ENCODE assay signal across 12 mouse cellular contexts in genomic region chr7:50730951-50731350, GRCm38 (mm10).
DNase-seq lines count a peak whose midpoint lies in the region; ATAC-seq and TF ChIP-seq lines count a peak whose summit lies in the region.
"Had no signal": no experiment of that assay in that cellular context is flagged by ENCODE, and none has a peak within 500 bp of the region (broad histone marks: within the 10 kb centered on the region; RNA-seq: fewer than 3 reads in every experiment).

No protein-coding gene starts in this region.

- peak; percentile 57 for DNase-seq in midbrain, postnatal 0 days (ENCODE audit: low spot score)
- DNase-seq in midbrain, embryonic 11.5 days (ENCODE audit: low spot score, missing footprints): no peak
- peak; percentile 41 for DNase-seq in brain, adult 2 months (ENCODE audit: low read depth, low spot score)
- peak; percentile 46 for DNase-seq in retina, embryonic 14.5 days (ENCODE audit: low spot score)
- DNase-seq in lung, adult 2 months: no peak
- DNase-seq: cerebellum, adult 11-12 months; thymus, postnatal 36 days had no signal

- no peak overlapping the region for H3K27ac ChIP-seq in intestine, postnatal 0 days (ENCODE audit: low read depth, low read length)
- no peak overlapping the region for H3K27ac ChIP-seq in intestine, embryonic 16.5 days (ENCODE audit: low read length)
- no peak overlapping the region for H3K27ac ChIP-seq in midbrain, postnatal 0 days (ENCODE audit: low read depth, low read length)
- H3K27ac ChIP-seq in midbrain, embryonic 11.5 days (ENCODE audit: low read depth, low read length): no peak overlapping the region
- H3K27ac ChIP-seq: hindbrain, embryonic 12.5 days; limb, embryonic 12.5 days had no signal

- no peaks in the 10 kb centered on the region for H3K9me3 ChIP-seq in intestine, postnatal 0 days (ENCODE audit: control insufficient read depth)
- H3K9me3 ChIP-seq in intestine, embryonic 16.5 days (ENCODE audit: control insufficient read depth, low read length): no peaks in the 10 kb centered on the region
- no peaks in the 10 kb centered on the region for H3K9me3 ChIP-seq in midbrain, postnatal 0 days (ENCODE audit: low read length)
- no peaks in the 10 kb centered on the region for H3K9me3 ChIP-seq in midbrain, embryonic 11.5 days (ENCODE audit: control insufficient read depth, low read length)
- H3K9me3 ChIP-seq: hindbrain, embryonic 12.5 days; limb, embryonic 12.5 days had no signal

- peak; percentile 43 for TF ChIP-seq CTCF in intestine, postnatal 0 days (IDR thresholded peaks at IDR 0.05; ENCODE audit: low read depth)
- TF ChIP-seq CTCF in midbrain, postnatal 0 days (IDR thresholded peaks at IDR 0.05): peak; percentile 71
- no peak for TF ChIP-seq CTCF in lung, adult 2 months (IDR thresholded peaks at IDR 0.05; ENCODE audit: insufficient read depth, low read length)

- H3K27me3 ChIP-seq in intestine, postnatal 0 days (replicated peaks; ENCODE audit: control insufficient read depth, insufficient read depth, low read length): no peaks in the 10 kb centered on the region
- no peaks in the 10 kb centered on the region for H3K27me3 ChIP-seq in intestine, embryonic 16.5 days (replicated peaks; ENCODE audit: control insufficient read depth, insufficient read depth, low read length)
- H3K27me3 ChIP-seq in midbrain, postnatal 0 days (ENCODE audit: insufficient read depth, low read length): no peaks in the 10 kb centered on the region
- H3K27me3 ChIP-seq in midbrain, embryonic 11.5 days (ENCODE audit: control insufficient read depth, insufficient read depth, low read length): no peaks in the 10 kb centered on the region
- H3K27me3 ChIP-seq: hindbrain, embryonic 12.5 days; limb, embryonic 12.5 days had no signal

- no peak overlapping the region for H3K4me2 ChIP-seq in intestine, postnatal 0 days (replicated peaks; ENCODE audit: low read depth)
- no peak overlapping the region for H3K4me2 ChIP-seq in intestine, embryonic 16.5 days (ENCODE audit: low read depth, low read length)
- H3K4me2 ChIP-seq in midbrain, postnatal 0 days (ENCODE audit: low read depth, low read length, poor library complexity, severe bottlenecking): no peak overlapping the region
- H3K4me2 ChIP-seq in midbrain, embryonic 11.5 days: no peak overlapping the region
- H3K4me2 ChIP-seq: hindbrain, embryonic 12.5 days; limb, embryonic 12.5 days had no signal

- WGBS in intestine, postnatal 0 days: 51% methylated on average over 4 of the region's 4 CpGs
- 53% methylated on average over 4 of the region's 4 CpGs for WGBS in intestine, embryonic 16.5 days
- 53% methylated on average over 4 of the region's 4 CpGs for WGBS in midbrain, postnatal 0 days
- 54% methylated on average over 4 of the region's 4 CpGs for WGBS in midbrain, embryonic 11.5 days
- 42% methylated on average over 4 of the region's 4 CpGs for WGBS in lung, adult 2 months

- ATAC-seq in intestine, postnatal 0 days: no peak
- ATAC-seq in intestine, embryonic 16.5 days: no peak
- ATAC-seq in midbrain, postnatal 0 days (ENCODE audit: low FRiP score): no peak
- ATAC-seq in midbrain, embryonic 11.5 days (ENCODE audit: low FRiP score): no peak
- no peak for ATAC-seq in megakaryocyte, adult 5-6 weeks (ENCODE audit: poor library complexity, severe bottlenecking)

- no peaks in the 10 kb centered on the region for H3K4me1 ChIP-seq in intestine, postnatal 0 days (replicated peaks; ENCODE audit: control insufficient read depth, insufficient read depth, low read length)
- H3K4me1 ChIP-seq in intestine, embryonic 16.5 days (ENCODE audit: control insufficient read depth, insufficient read depth, low read length): no peaks in the 10 kb centered on the region
- no peaks in the 10 kb centered on the region for H3K4me1 ChIP-seq in midbrain, postnatal 0 days (ENCODE audit: insufficient read depth, low read length)
- H3K4me1 ChIP-seq in midbrain, embryonic 11.5 days (ENCODE audit: control insufficient read depth, insufficient read depth, low read length): no peaks in the 10 kb centered on the region
- H3K4me1 ChIP-seq in lung, adult 2 months (ENCODE audit: control insufficient read depth, insufficient read depth, low read length): no peaks in the 10 kb centered on the region
- H3K4me1 ChIP-seq: hindbrain, embryonic 12.5 days; limb, embryonic 12.5 days had no signal

- H3K4me3 ChIP-seq in intestine, postnatal 0 days (ENCODE audit: low read depth, low read length): no peak overlapping the region
- H3K4me3 ChIP-seq in intestine, embryonic 16.5 days (ENCODE audit: low read length): no peak overlapping the region
- H3K4me3 ChIP-seq in midbrain, postnatal 0 days (ENCODE audit: low read depth, low read length): no peak overlapping the region
- H3K4me3 ChIP-seq in midbrain, embryonic 11.5 days (ENCODE audit: low read depth, low read length): no peak overlapping the region
- no peak overlapping the region for H3K4me3 ChIP-seq in lung, adult 2 months (replicated peaks; ENCODE audit: extremely low read depth, low read depth, low read length)
- H3K4me3 ChIP-seq: hindbrain, embryonic 12.5 days; limb, embryonic 12.5 days had no signal

- no peak for TF ChIP-seq POLR2A in lung, adult 2 months (IDR thresholded peaks at IDR 0.05; ENCODE audit: borderline replicate concordance, extremely low read depth, low read depth, low read length)

- no peaks in the 10 kb centered on the region for H3K36me3 ChIP-seq in intestine, postnatal 0 days (ENCODE audit: control insufficient read depth, insufficient read depth)
- H3K36me3 ChIP-seq in intestine, embryonic 16.5 days (ENCODE audit: control insufficient read depth, insufficient read depth, low read length): no peaks in the 10 kb centered on the region
- H3K36me3 ChIP-seq in midbrain, postnatal 0 days (ENCODE audit: insufficient read depth, low read length): no peaks in the 10 kb centered on the region
- H3K36me3 ChIP-seq in midbrain, embryonic 11.5 days (ENCODE audit: control insufficient read depth, insufficient read depth, low read length): no peaks in the 10 kb centered on the region
- H3K36me3 ChIP-seq: hindbrain, embryonic 12.5 days; limb, embryonic 12.5 days had no signal

- no peak overlapping the region for H3K9ac ChIP-seq in intestine, postnatal 0 days (ENCODE audit: low read depth, low read length)
- H3K9ac ChIP-seq in intestine, embryonic 16.5 days (ENCODE audit: low read depth, low read length): no peak overlapping the region
- H3K9ac ChIP-seq in midbrain, postnatal 0 days (replicated peaks; ENCODE audit: low read length, poor library complexity, severe bottlenecking): no peak overlapping the region
- H3K9ac ChIP-seq in midbrain, embryonic 11.5 days (ENCODE audit: low read length): no peak overlapping the region
- H3K9ac ChIP-seq: hindbrain, embryonic 12.5 days; limb, embryonic 12.5 days had no signal

Comparison
In these comparisons a context has a peak if more than half of its experiments do, and no peak if none do; other contexts are left out.
1. DNase-seq: peak in midbrain, postnatal 0 days (single experiment), brain, adult 2 months (single experiment) and retina, embryonic 14.5 days (single experiment); none in midbrain, embryonic 11.5 days (single experiment) and lung, adult 2 months (single experiment).